Mouse (Mus musculus) MEL (cell line): ENCODE measurements around the gene Rad51ap1.

Experiments
- CTCF ChIP-seq, 3 experiments: IDR thresholded peaks in 2 of 3; conservative IDR thresholded peaks in 1 of 3; 2 replicates each; pipeline ENCODE4 v1.5.1; 2011 to 2012; ENCODE audit warnings: low read length in 3 of 3, low read depth in 2 of 3, mild to moderate bottlenecking in 2 of 3, improper control_type of control experiment in 1 of 3, inconsistent platforms in 1 of 3, mixed read lengths in 1 of 3, moderate library complexity in 1 of 3; ENCODE audit not compliant: control insufficient read depth in 1 of 3, insufficient read depth in 1 of 3, poor library complexity in 1 of 3, severe bottlenecking in 1 of 3
- GATA1 ChIP-seq: IDR thresholded peaks from 2 replicates; pipeline ENCODE4 v1.6.1; 2011; ENCODE audit warnings: low read depth, low read length, improper control_type of control experiment
- MAX ChIP-seq: IDR thresholded peaks from 2 replicates; pipeline ENCODE4 v1.6.1; 2011; ENCODE audit warnings: low read length, improper control_type of control experiment
- MXI1 ChIP-seq: IDR thresholded peaks from 2 replicates; pipeline ENCODE4 v1.6.1; 2011; ENCODE audit warnings: mild to moderate bottlenecking, low read depth, low read length, improper control_type of control experiment
- POLR2A ChIP-seq, 2 experiments: IDR thresholded peaks; 2 replicates each; pipeline ENCODE4 v1.6.1; 2011 to 2012; ENCODE audit warnings: low read length in 2 of 2, mild to moderate bottlenecking in 2 of 2, control low read depth in 1 of 2, improper control_type of control experiment in 1 of 2, low read depth in 1 of 2, moderate library complexity in 1 of 2; ENCODE audit not compliant: control insufficient read depth in 1 of 2, insufficient read depth in 1 of 2, poor library complexity in 1 of 2
- SMC3 ChIP-seq: IDR thresholded peaks from 2 replicates; pipeline ENCODE4 v1.6.1; 2011; ENCODE audit warnings: low read depth, low read length, improper control_type of control experiment
- TCF12 ChIP-seq: IDR thresholded peaks from 2 replicates; pipeline ENCODE4 v1.6.1; 2014; ENCODE audit warnings: low read depth, mild to moderate bottlenecking, inconsistent platforms, low read length, improper control_type of control experiment, moderate library complexity
- UBTF ChIP-seq: IDR thresholded peaks from 2 replicates; pipeline ENCODE4 v1.6.1; 2012; ENCODE audit warnings: low read depth, mild to moderate bottlenecking, inconsistent platforms, low read length, improper control_type of control experiment, moderate library complexity, borderline replicate concordance; ENCODE audit not compliant: insufficient read depth

DNA sequence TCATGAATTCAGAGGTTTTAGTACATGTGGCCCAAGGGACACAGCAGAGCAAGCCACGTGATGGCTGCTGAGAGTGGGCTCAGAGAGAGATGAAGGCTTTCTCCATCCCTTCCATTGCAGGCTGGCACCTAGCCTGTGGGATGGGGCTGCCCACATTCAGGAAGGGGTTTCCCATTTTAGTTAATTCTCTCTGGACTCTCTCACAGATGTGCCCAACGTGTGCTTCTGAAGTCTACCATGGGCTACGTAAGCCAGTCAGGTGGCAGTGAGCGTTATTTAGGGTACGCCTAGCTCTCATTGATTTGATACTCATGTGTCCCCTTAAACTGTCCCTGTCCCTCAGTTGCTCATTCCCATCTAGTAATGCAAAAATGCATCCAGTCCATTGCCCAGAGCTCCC lies 24.5 kb downstream of the Rad51ap1 start:
- TF ChIP-seq GATA1 = no peak
- TF ChIP-seq SMC3 = no peak
- TF ChIP-seq TCF12 = no peak
- TF ChIP-seq CTCF (IDR thresholded peaks at IDR 0.05 in 2 of 3, conservative IDR thresholded peaks at IDR 0.05 in 1 of 3; ENCODE audit: control insufficient read depth in 1 of 3, insufficient read depth in 1 of 3, low read depth in 2 of 3, low read length in 3 of 3, poor library complexity in 1 of 3, severe bottlenecking in 1 of 3) = no peak
- no peak for TF ChIP-seq MXI1
- no peak for TF ChIP-seq UBTF
- TF ChIP-seq MAX = no peak
- TF ChIP-seq POLR2A (IDR thresholded peaks at IDR 0.05; ENCODE audit: control insufficient read depth in 1 of 2, insufficient read depth in 1 of 2, low read depth in 1 of 2, low read length in 2 of 2, poor library complexity in 1 of 2) = no peak
